Mouse (Mus musculus) liver, embryonic 14.5 days (tissue): ENCODE data around the gene Ptn.

Experiments used
- CTCF ChIP-seq: IDR thresholded peaks from 2 replicates; pipeline ENCODE4 v1.5.1; 2016; ENCODE audit warnings: antibody characterized with exemption, low read depth, control low read depth
- EP300 ChIP-seq: IDR thresholded peaks from 2 replicates; pipeline ENCODE4 v1.6.1; 2016; ENCODE audit warnings: antibody characterized with exemption, low read depth

DNA sequence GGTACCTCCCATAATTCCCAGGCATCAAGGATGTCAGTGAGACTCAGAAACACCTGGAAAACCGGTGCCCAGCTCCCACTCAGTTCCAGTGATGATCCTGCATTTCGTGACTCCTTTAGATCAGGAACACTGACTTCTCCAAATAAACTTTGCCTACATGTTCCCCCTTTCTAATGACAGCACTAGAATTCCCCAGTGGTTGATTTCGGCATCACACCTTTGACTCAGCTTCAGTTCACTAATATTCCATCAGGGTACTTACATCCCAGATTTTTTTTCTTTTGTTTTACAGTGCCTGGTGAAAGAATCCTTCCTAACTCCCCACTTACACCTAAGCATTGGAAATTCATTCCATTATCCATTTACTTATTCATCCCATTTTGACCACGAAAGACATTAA lies 15.5 kb downstream of the Ptn start:
- TF ChIP-seq CTCF (no peak), EP300 (no peak)
